Mouse (Mus musculus) thymus, adult 2 months (tissue): ENCODE measurements at regions not wholly inside any gene's neighbourhood (a gene's known extent, or its start where the extent isn't known, plus 50 kb on each side); places are given as distances from the start of the nearest gene placed in this dataset.

Experiments used
- CTCF ChIP-seq: fragments of 200-500 bp; IDR thresholded peaks from 2 replicates; pipeline ENCODE4 v1.5.1; 2012; ENCODE audit warnings: mild to moderate bottlenecking, control low read depth, low read length, moderate library complexity, borderline replicate concordance; ENCODE audit not compliant: control insufficient read depth, poor library complexity, insufficient read depth; ENCODE audit errors: extremely low read depth
- POLR2A ChIP-seq: fragments of 200-500 bp; IDR thresholded peaks from 2 replicates; pipeline ENCODE4 v1.6.1; 2012; ENCODE audit warnings: mild to moderate bottlenecking, low read length, control low read depth, moderate library complexity; ENCODE audit not compliant: control insufficient read depth, poor library complexity, insufficient read depth; ENCODE audit errors: extremely low read depth

DNA sequence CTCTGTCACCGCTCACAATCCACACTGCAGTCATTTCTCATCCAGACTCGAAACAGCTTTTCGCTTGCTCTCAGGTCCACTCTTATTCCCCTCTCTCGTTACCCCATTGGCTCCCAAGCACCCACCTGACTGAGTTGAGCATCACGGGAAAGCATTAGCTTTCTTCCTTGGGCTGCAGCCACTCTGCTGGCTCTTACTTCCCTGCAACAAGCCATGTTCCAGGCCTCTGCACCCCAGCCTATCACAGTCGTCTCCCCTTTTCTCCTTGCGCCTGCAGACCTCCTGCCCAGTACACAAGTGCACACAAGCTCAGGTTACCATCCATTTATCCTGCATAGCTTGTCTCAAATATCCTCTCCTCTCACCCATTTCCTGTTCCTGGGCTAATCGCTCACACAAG is 88.5 kb upstream of the Tmem260 start:
- TF ChIP-seq CTCF = no peak
- TF ChIP-seq POLR2A = no peak
